Mouse (Mus musculus) small intestine, adult 2 months (tissue): ENCODE data around the gene Ppm1g. TPM values are rescaled to one million over a fixed set of nuclear protein-coding genes. Genes with fewer than 3 reads are reported as not detected.
A peak's percentile ranks its signal among the peaks of the same experiment; 100 is the strongest.

ENCODE experiments used
- H3K27ac ChIP-seq: fragments of 200-500 bp; 2 replicates; pipeline ENCODE4 v1.5.1; 2012; ENCODE audit warnings: low read depth, low read length, control low read depth, inconsistent platforms; ENCODE audit not compliant: insufficient read depth
- H3K27me3 ChIP-seq: fragments of 200-500 bp; 2 replicates; pipeline ENCODE4 v1.6.1; 2012; ENCODE audit warnings: mild to moderate bottlenecking, moderate library complexity, low read length, inconsistent platforms; ENCODE audit not compliant: control insufficient read depth, insufficient read depth
- H3K36me3 ChIP-seq: fragments of 200-500 bp; 2 replicates; pipeline ENCODE4 v1.6.1; 2012; ENCODE audit warnings: mild to moderate bottlenecking, low read length, control low read depth, inconsistent platforms; ENCODE audit not compliant: control insufficient read depth, insufficient read depth
- H3K4me1 ChIP-seq: fragments of 200-500 bp; 2 replicates; pipeline ENCODE4 v1.6.1; 2012; ENCODE audit warnings: low read length, inconsistent platforms, mixed read lengths; ENCODE audit not compliant: control insufficient read depth, insufficient read depth, insufficient read length
- H3K4me3 ChIP-seq: fragments of 200-500 bp; 2 replicates; pipeline ENCODE4 v1.5.1; 2012; ENCODE audit warnings: low read depth, mild to moderate bottlenecking, control low read depth, inconsistent platforms, low read length, moderate library complexity
- CTCF ChIP-seq: fragments of 200-500 bp; IDR thresholded peaks from 2 replicates; pipeline ENCODE4 v1.5.1; 2012; ENCODE audit warnings: low read depth, mild to moderate bottlenecking, control low read depth, inconsistent platforms, low read length, moderate library complexity, mixed read lengths; ENCODE audit not compliant: insufficient replicate concordance, insufficient read length; ENCODE audit errors: extremely low read depth
- POLR2A ChIP-seq: fragments of 200-500 bp; IDR thresholded peaks from 2 replicates; pipeline ENCODE4 v1.6.1; 2012; ENCODE audit warnings: low read depth, mild to moderate bottlenecking, control low read depth, inconsistent platforms, low read length, moderate library complexity
- WGBS: fragments of 180-500 bp; shearing (Covaris S2); methylation state at CpG from one replicate; pipeline ENCODE4 v1.1.7; 2018; 5-methylcytosine and 5-hydroxymethylcytosine counted together
- polyA plus RNA-seq: library from polyadenylated mRNA; depleted of rRNA; stranded (reverse); fragments of >200 nt; gene quantifications from 2 replicates; pipeline ENCODE4 v1.2.3, GENCODE M21; 2012

Gene Ppm1g
- polyA plus RNA-seq, 1 experiment = 67.7 TPM

DNA sequence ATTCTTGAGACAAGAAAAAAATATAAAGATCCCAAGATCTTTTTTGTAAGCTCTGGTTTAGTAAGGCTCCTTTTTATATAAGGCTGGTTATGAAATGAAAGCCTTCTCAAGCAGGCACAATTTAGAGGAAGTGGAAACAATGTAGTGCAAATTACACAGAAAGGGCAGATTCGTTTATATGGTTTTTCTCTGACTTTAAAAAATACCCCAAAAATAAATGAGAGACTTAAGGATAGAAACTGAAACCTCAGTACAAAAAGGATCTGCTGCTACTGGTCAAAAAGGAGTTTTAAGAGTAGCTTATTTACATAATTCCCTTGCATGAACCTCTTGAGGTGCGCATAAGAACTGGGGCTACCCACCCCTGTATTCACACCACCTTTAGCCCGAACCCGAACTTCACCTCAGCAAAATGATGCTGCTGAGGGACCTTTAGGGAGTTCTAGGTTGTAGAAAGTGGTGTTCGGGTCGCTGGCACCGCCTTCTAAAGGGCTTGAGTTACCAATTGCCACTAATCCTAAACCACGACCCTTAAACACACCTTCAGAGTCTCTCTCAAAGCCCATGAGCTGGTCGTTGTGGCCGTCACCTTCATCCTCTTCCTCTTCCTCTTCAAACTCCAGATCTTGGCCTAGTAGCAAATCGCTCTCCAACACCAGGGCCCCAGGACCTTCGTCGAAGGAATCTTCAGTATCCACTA, 19.3 kb downstream of the Ppm1g start:
- Histone ChIP-seq H3K27me3 (no peaks in the 10 kb centered on the region), H3K27ac (peak overlapping the region; percentile 67), H3K36me3 (peaks cover 64% of the 10 kb centered on the region), H3K4me3 (peak overlapping the region; percentile 75), H3K4me1 (peaks cover 8% of the 10 kb centered on the region)
- TF ChIP-seq CTCF (no peak), POLR2A (no peak)
- 7% methylated on average over 13 of the region's 13 CpGs for WGBS

DNA sequence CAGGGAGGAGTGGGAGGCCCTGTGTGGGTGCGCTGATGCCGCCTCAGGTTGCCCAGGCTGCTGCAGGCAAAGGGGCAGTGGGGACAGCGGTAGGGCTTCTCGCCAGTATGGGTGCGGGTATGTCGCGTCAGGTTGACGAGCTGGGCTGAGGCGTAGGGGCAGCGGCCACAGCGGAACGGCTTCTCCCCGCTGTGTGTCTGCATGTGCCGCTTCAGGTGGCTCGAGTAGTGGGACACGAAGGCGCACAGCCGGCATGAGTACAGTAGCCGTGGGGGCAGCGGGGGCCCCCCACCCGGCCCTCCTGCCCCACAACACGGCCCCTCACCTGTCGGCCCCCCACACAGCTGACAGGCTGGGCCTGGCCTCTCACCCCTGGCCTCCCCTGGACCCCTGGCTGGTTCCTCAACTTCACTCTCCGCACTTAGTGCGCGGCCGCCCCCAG, 20.1 kb downstream of the Ppm1g start:
- no peak for TF ChIP-seq POLR2A
- TF ChIP-seq CTCF = no peak
- H3K27ac ChIP-seq = no peak overlapping the region
- H3K27me3 ChIP-seq = no peaks in the 10 kb centered on the region
- H3K4me3 ChIP-seq = no peak overlapping the region
- 91% methylated on average over 27 of the region's 27 CpGs for WGBS
- H3K4me1 ChIP-seq = peaks cover 8% of the 10 kb centered on the region
- H3K36me3 ChIP-seq = peaks cover 65% of the 10 kb centered on the region

- Histone ChIP-seq H3K36me3 (peaks cover 66% of the 10 kb centered on the region), H3K4me3 (no peak overlapping the region), H3K4me1 (peaks cover 8% of the 10 kb centered on the region), H3K27me3 (no peaks in the 10 kb centered on the region), H3K27ac (no peak overlapping the region)
- TF ChIP-seq CTCF (0 out of 2 replicates have a peak, but pooled peaks have one; percentile 3), POLR2A (no peak)
- WGBS = 72% methylated on average over 9 of the region's 9 CpGs
Observed at GRCm38 (mm10) chr5:31199893-31200292, 20.6 kb downstream of the Ppm1g start.

- 91% methylated on average over 19 of the region's 19 CpGs for WGBS
- no peak for TF ChIP-seq POLR2A
- no peak for TF ChIP-seq CTCF
- Histone ChIP-seq H3K27ac (no peak overlapping the region), H3K4me1 (peaks cover 8% of the 10 kb centered on the region), H3K36me3 (peaks cover 67% of the 10 kb centered on the region), H3K27me3 (no peaks in the 10 kb centered on the region), H3K4me3 (no peak overlapping the region)
Observed at GRCm38 (mm10) chr5:31199321-31199892, 21.1 kb downstream of the Ppm1g start.

DNA sequence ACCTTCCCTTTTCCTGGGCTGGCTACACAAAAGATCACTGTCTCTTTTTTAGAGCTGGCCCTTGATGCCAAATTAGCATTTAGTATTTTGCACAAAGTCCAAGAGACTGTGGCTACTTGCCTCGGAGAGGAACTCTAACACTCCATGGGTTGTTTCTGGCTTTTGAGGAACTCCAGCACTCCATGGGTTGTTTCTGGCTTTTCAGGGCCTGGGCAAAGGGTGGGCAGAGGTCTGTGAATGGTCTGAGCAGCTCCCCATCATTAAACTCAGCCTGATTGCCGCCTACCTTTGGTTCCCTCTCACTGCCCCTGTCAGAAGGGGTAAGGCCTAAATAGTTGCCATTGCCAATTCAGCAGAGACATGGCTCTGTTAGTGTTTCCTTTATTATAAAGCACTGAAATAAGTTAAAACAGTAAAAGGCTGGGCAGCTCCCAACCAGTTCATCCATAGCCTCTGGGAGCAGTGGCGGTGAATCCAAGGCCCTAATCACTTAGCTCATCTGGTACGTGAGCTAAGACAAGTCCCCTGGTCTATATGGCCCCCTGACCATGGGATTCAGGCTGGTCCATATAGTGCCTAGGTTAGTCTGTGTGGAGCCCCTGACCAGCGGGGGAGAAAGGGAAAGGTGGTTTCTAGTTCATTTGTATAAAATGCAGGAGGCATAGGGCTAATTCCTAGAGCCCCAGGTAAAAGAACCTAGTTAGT, 21.7 kb downstream of the Ppm1g start:
- no peak overlapping the region for H3K4me3 ChIP-seq
- TF ChIP-seq POLR2A (no peak), CTCF (no peak)
- no peak overlapping the region for H3K27ac ChIP-seq
- no peaks in the 10 kb centered on the region for H3K27me3 ChIP-seq
- H3K4me1 ChIP-seq = peaks cover 8% of the 10 kb centered on the region
- peaks cover 65% of the 10 kb centered on the region for H3K36me3 ChIP-seq
- 84% methylated on average over 5 of the region's 5 CpGs for WGBS

GRCm38 (mm10) chr5:31198170-31198569, 22.3 kb downstream of the Ppm1g start:
- Histone ChIP-seq H3K36me3 (peaks cover 63% of the 10 kb centered on the region), H3K27ac (no peak overlapping the region), H3K27me3 (no peaks in the 10 kb centered on the region), H3K4me1 (peaks cover 8% of the 10 kb centered on the region), H3K4me3 (no peak overlapping the region)
- TF ChIP-seq POLR2A (no peak), CTCF (no peak)
- WGBS = 81% methylated on average over 9 of the region's 9 CpGs

- Histone ChIP-seq H3K4me3 (no peak overlapping the region), H3K27ac (no peak overlapping the region), H3K27me3 (no peaks in the 10 kb centered on the region), H3K4me1 (peaks cover 3% of the 10 kb centered on the region), H3K36me3 (peaks cover 58% of the 10 kb centered on the region)
- WGBS = 94% methylated on average over 12 of the region's 12 CpGs
- no peak for TF ChIP-seq CTCF
- TF ChIP-seq POLR2A = no peak
Observed at GRCm38 (mm10) chr5:31197072-31197471, 23.4 kb downstream of the Ppm1g start.
